Mouse (Mus musculus) limb, embryonic 14.5 days (tissue): ENCODE measurements at regions not wholly inside any gene's neighbourhood (a gene's known extent, or its start where the extent isn't known, plus 50 kb on each side); places are given as distances from the start of the nearest gene placed in this dataset.

Source experiments
- ATAC-seq: fragments of 200-750 bp; cut with Nextera tagmentation; 2 replicates; pipeline ENCODE4 v1.8.0; 2017; ENCODE audit warnings: low read depth, moderate number of reproducible peaks, moderate TSS enrichment; ENCODE audit not compliant: low FRiP score
- DNase-seq: peaks from one replicate; pipeline ENCODE4 v3.0.0-alpha.2; 2015; ENCODE audit warnings: low spot score
- H3K27ac ChIP-seq: fragments of 300-500 bp; sonication (generic); replicated peaks from 2 replicates; pipeline ENCODE4 v1.5.1; 2014; ENCODE audit warnings: low read depth, mild to moderate bottlenecking, low read length, moderate library complexity, mixed read lengths
- H3K27me3 ChIP-seq: fragments of 300-500 bp; sonication (generic); 2 replicates; pipeline ENCODE4 v1.6.1; 2014; ENCODE audit warnings: low read length, mixed read lengths; ENCODE audit not compliant: control insufficient read depth, insufficient read depth
- H3K36me3 ChIP-seq: fragments of 300-500 bp; sonication (generic); 2 replicates; pipeline ENCODE4 v1.6.1; 2014; ENCODE audit warnings: mild to moderate bottlenecking, low read length, moderate library complexity, mixed read lengths; ENCODE audit not compliant: control insufficient read depth, insufficient read depth
- H3K4me1 ChIP-seq: fragments of 300-500 bp; sonication (generic); 2 replicates; pipeline ENCODE4 v1.6.1; 2014; ENCODE audit warnings: antibody characterized with exemption, low read length, mixed read lengths; ENCODE audit not compliant: control insufficient read depth, insufficient read depth
- H3K4me2 ChIP-seq: fragments of 300-500 bp; sonication (generic); replicated peaks from 2 replicates; pipeline ENCODE4 v1.6.1; 2014; ENCODE audit warnings: low read depth, mild to moderate bottlenecking, low read length, moderate library complexity; ENCODE audit not compliant: severe bottlenecking
- H3K4me3 ChIP-seq: fragments of 300-500 bp; sonication (generic); replicated peaks from 2 replicates; pipeline ENCODE4 v1.5.1; 2014; ENCODE audit warnings: low read length
- H3K9ac ChIP-seq: fragments of 300-500 bp; sonication (generic); 2 replicates; pipeline ENCODE4 v1.6.1; 2014; ENCODE audit warnings: mild to moderate bottlenecking, low read depth, low read length, moderate library complexity; ENCODE audit not compliant: severe bottlenecking
- H3K9me3 ChIP-seq: fragments of 300-500 bp; sonication (generic); 2 replicates; pipeline ENCODE4 v1.6.1; 2016; ENCODE audit warnings: low read length; ENCODE audit not compliant: control insufficient read depth
- POLR2A ChIP-seq: fragments of 200-500 bp; IDR thresholded peaks from 2 replicates; pipeline ENCODE4 v1.8.0; 2012; ENCODE audit warnings: inconsistent platforms, mild to moderate bottlenecking, moderate library complexity, borderline replicate concordance; ENCODE audit not compliant: insufficient read depth, insufficient read length; ENCODE audit errors: extremely low read depth
- WGBS: fragments of 180-500 bp; shearing (Covaris S2); extraction: QIAGEN DNeasy Blood & Tissue Kit; methylation state at CpG from one replicate; pipeline ENCODE4 v1.1.7; 2014; 5-methylcytosine and 5-hydroxymethylcytosine counted together

GRCm38 (mm10) chr6:110545542-110545941 is 99.8 kb upstream of the Grm7 start:
- DNase-seq: peak; percentile 5

DNA sequence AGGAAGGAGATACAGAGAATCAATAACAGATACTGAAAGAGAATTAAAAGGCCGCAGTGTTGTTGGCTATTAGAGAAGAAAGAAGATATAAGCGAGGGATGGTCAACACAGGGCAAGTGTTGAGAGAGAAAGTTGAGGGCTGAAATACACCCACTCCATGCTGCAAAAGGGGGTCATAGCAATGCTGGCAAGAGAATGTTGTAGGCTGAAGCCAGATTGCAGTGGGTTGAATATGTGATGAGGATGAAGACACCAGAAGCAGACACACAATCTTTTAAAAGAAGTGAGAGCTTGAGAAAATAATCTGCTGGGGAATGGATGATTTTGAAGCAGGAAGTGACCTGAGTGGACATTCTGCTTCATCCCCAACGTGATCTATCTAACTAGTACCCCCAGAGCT is 90.5 kb upstream of the Grm7 start:
- H3K27ac ChIP-seq: no peak overlapping the region
- H3K9ac ChIP-seq: no peak overlapping the region
- no peak overlapping the region for H3K4me2 ChIP-seq
- H3K27me3 ChIP-seq: no peaks in the 10 kb centered on the region
- 76% methylated on average over 3 of the region's 3 CpGs for WGBS
- H3K4me1 ChIP-seq: no peaks in the 10 kb centered on the region
- ATAC-seq (no peak), DNase-seq (no peak)
- no peak for TF ChIP-seq POLR2A
- no peaks in the 10 kb centered on the region for H3K9me3 ChIP-seq
- H3K36me3 ChIP-seq: no peaks in the 10 kb centered on the region
- H3K4me3 ChIP-seq: no peak overlapping the region

More at GRCm38 (mm10) chr6:110545542-110545941, 99.8 kb upstream of the Grm7 start:
- Histone ChIP-seq H3K4me2 (no peak overlapping the region), H3K9me3 (no peaks in the 10 kb centered on the region), H3K4me3 (no peak overlapping the region), H3K9ac (no peak overlapping the region), H3K27ac (no peak overlapping the region), H3K4me1 (no peaks in the 10 kb centered on the region), H3K36me3 (no peaks in the 10 kb centered on the region), H3K27me3 (no peaks in the 10 kb centered on the region)
- no peak for TF ChIP-seq POLR2A
- no peak for ATAC-seq
- 73% methylated on average over 2 of the region's 2 CpGs for WGBS

DNA sequence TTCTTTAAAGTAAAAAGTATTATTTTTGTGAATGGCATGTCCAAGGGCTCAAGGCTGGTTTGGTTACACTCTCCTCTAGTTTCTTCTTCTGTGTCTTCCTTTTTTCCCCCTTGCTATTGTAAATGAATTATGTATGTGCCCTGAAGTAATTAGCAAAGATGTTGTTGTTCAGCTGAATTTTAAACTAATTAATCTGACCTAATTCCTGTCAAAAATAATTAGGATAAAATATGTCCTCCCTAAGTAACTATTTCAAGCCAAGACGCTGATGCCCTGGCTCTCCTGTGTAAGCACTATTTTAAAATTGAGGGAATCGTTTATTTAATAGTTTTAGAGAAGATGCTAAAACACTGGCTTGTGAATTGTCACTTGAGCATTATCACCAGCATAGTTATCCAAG is 85.7 kb upstream of the Grm7 start:
- Histone ChIP-seq H3K27ac (no peak overlapping the region), H3K9ac (no peak overlapping the region), H3K4me3 (no peak overlapping the region), H3K4me2 (no peak overlapping the region), H3K36me3 (no peaks in the 10 kb centered on the region), H3K27me3 (no peaks in the 10 kb centered on the region), H3K4me1 (no peaks in the 10 kb centered on the region), H3K9me3 (no peaks in the 10 kb centered on the region)
- TF ChIP-seq POLR2A: no peak
- no peak for ATAC-seq
- DNase-seq: no peak
- 76% methylated on average over 2 of the region's 2 CpGs for WGBS

GRCm38 (mm10) chr6:110560426-110560825 is 85.0 kb upstream of the Grm7 start:
- 65% methylated on average over 3 of the region's 3 CpGs for WGBS

DNA sequence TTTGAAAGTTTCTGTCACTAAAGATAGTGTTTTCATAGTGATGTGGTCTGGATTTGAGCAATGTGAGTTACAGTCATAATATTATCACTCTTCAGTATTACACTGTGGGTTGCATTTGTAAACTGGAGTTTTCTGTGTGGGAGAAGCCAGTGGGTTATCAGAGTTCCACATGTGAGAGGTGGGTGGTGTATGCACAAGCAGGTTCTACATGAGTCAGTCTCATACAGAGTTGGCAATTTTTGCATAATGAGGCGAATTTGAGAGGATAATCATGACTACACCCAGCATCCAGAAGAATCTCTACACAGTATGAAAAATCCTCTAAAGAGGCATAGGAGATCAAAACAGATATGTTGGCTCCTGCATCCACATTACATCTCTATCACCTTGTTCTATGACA is 68.2 kb upstream of the Grm7 start:
- no peak for TF ChIP-seq POLR2A
- no peak for DNase-seq
- WGBS: 48% methylated on average over 1 of the region's 1 CpGs
- no peak overlapping the region for H3K9ac ChIP-seq
- H3K4me2 ChIP-seq: no peak overlapping the region
- H3K27me3 ChIP-seq: no peaks in the 10 kb centered on the region
- H3K9me3 ChIP-seq: no peaks in the 10 kb centered on the region
- H3K27ac ChIP-seq: no peak overlapping the region
- no peak for ATAC-seq
- no peaks in the 10 kb centered on the region for H3K4me1 ChIP-seq
- H3K4me3 ChIP-seq: no peak overlapping the region
- no peaks in the 10 kb centered on the region for H3K36me3 ChIP-seq

More at GRCm38 (mm10) chr6:110560426-110560825, 85.0 kb upstream of the Grm7 start:
- no peak overlapping the region for H3K4me3 ChIP-seq
- H3K36me3 ChIP-seq: no peaks in the 10 kb centered on the region
- DNase-seq (no peak), ATAC-seq (no peak)
- no peaks in the 10 kb centered on the region for H3K4me1 ChIP-seq
- no peak for TF ChIP-seq POLR2A
- H3K27me3 ChIP-seq: no peaks in the 10 kb centered on the region
- H3K4me2 ChIP-seq: no peak overlapping the region
- H3K9ac ChIP-seq: no peak overlapping the region
- H3K9me3 ChIP-seq: no peaks in the 10 kb centered on the region
- no peak overlapping the region for H3K27ac ChIP-seq
